Mouse (Mus musculus): Measurements from ENCODE around the gene Rnf217.

The Rnf217 gene

DNA sequence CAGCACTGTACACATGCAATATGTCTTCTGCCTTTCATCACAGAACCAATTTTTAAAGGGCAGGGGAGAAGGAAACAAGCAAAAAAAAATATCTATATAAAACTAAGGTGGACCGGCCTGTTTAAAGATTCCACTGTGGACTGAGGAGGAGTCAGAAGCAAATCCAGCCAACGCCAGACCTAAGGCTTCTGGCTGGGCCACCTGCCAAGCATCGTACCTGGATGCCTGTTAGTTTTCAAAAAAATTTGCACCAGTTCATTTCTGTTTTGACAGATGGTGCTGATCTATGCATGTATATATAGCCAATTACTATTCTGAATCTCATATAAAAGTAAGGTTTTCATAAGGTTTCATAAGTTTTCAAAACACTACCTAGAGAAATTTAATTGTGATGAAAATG is 113.2 kb downstream of the Rnf217 start:
- DNase-seq: no peak

- no peak for DNase-seq
Observed at GRCm38 (mm10) chr10:31494296-31494695, 114.7 kb downstream of the Rnf217 start.

DNA sequence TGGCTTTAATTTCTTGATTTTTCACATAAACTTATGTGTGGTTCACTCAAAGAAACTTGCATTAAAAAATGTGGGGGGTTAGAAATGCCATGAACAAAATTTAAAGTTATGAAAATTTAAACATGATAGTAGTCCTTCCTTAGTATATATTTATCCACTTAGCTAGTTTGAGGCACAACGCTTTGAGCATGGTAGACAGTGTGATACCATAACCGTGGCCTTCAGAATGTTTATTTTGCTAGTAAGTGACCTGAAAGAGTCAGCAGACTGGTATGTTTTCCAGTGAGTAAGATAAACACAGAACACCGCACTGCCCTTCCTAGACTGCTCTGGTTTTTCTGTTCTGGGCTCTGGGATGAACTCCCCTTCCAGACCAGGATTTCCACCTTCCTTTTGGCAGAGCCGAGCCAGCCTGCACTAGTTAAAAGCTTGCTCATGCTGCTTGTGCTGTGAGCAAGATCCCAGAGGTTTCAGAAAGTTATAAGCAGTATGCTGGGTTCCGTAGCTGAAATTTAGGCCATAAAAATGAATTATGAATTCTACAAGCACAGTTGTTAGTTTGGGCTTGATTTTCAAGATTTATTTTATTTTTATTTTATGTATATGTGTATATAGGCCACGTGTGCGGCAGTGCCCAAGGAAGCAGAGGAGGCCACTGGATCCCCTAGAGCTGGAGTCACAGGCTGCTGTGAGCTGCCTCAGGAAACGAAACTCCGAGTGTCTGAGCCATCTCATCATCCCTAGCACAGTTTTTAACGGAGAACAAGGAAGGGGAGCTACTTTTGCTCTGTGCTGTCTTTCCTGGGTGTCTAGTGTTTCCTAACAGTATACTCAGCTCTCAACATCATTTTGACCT is 141.7 kb downstream of the Rnf217 start:
- DNase-seq: no peak

DNA sequence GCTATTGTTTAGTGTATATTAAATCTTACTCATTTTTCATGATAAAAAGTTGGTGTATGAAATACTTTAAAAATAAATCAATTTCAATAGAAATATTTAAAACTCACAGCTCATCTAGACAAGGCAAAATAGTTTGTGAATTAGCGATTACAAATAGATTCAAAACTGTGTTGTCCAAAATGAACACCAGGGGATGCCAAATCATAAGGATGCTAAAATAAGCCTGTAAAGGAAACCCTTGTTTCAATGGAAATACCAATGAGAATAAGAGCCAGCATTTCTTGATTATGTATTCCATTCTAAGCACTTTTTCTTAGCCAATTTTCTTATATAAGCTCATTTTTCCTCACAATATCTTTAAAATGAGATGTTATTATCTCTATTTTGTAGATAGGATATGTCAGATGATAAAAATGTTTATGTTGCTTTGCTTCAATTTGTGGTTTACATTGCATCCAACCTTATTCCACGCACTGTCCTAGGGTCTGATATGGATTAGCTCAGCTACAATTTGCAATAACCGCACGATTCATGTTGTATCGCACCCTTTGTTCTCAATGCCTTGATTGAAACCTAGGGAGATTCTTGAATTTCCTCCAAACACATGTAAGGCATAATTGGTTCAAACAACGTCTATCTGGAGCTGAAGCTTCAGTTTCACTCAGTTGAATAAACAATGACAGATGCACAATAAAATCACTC is 143.0 kb downstream of the Rnf217 start:
- DNase-seq: no peak

GRCm38 (mm10) chr10:31465424-31465823 is 143.6 kb downstream of the Rnf217 start:
- no peak for DNase-seq

DNA sequence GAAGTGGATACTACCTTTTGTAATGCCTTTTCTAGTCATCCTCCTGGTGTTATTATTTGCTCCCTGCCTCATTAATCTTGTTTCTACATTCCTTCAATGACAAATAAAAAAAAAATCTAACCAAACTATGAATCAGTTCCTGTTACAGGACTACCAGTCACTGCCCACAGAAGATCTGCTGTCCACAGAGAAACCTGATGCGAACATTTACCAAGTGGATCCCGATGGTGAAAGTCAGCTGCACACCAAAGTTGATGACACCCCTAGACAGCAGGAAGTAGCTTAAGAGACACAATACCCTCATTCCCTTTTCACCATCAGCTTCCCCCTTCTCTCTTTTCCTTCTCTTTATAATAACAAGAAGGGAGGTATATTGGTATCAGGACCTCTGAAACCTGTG is 145.9 kb downstream of the Rnf217 start:
- DNase-seq: no peak

- no peak for DNase-seq
Observed at GRCm38 (mm10) chr10:31456806-31457205, 152.2 kb downstream of the Rnf217 start.

DNA sequence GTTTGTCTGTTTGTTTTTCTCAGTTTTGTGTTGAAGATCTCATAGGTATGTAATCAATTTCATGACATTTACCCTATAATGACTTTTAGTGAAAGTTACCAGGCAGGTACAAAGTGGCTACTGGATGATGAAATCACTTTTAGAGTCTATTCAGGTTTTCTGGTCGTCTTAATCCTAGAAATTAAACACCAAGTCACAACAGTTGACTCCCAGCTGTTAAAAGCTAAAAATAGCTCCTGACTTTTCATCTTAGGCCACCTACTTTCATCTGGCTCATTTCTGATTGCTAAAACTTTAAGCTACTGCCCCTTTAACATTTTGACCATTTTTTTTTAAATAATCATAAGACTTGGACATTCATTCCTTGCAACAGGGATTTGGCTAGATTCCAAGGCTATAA is 161.9 kb downstream of the Rnf217 start:
- no peak for DNase-seq

DNA sequence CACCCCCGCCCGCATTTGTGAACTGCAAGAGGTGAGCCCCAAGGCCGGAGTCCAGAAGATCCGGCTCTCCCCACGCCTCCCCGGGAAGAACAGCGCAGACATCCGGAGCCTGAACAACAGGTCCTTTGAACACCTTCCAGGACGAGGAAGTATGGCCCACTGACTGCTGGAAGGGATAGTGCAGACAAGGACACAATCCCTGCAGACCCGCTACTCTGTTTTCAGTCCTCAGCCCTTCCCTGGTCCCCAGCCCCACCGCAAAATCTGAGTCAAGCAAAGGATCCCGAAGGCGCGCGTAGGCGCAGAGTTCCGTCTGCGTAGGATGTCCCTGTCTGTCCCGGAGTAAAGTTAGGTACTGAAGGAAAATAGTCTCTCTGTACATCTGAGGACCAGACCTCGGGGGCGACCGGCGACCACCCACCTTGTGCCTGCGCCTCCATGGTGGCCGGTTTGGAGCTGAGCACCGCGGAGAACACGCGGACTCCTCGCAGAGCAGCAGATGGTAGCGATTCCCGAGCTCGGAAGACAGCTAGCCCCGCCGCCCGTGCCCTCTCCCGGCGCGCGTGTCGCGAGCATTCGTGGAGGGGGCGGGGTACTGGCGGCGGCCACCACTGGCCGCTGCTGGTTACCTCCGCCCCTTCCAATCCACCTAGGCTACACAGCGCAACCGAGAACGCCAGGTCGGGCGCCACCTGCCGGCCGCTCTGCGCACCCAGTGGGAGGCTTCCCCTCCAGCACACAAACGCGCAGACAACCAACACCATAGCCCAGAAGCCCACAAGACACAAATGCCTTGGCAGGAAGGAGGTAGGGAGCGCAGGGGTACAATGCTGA is 163.5 kb downstream of the Rnf217 start, which contains the start of gene Tpd52l1:
Tpd52l1 (minus strand) TSS at position 668 of the 834 bp plus-strand sequence.
- DNase-seq: peak; percentile 86 to 91

- DNase-seq: no peak
Observed at GRCm38 (mm10) chr10:31444206-31444605, 164.8 kb downstream of the Rnf217 start.
